Mouse (Mus musculus) left cerebral cortex, postnatal 4 days (tissue): ENCODE measurements around the gene Gp5. TPM values are rescaled to one million over a fixed set of nuclear protein-coding genes. Genes with fewer than 3 reads are reported as not detected.
"Not testable (repeated sequence)": the region's sequence is repeated elsewhere in the genome, so short reads cannot be mapped to it uniquely, and the experiment has no call there.

Experiments used
- DNase-seq: peaks from one replicate; pipeline ENCODE4 v3.0.0-alpha.2; 2022
- intact Hi-C: fragments of 180-260 bp; cut with DNase I; formaldehyde crosslinking; loops from one replicate; pipeline ENCODE4 v1.15.1; 2025
- total RNA-seq, 2 experiments: library from RNA; stranded (reverse); gene quantifications; 2 replicates each; pipeline ENCODE4 v1.2.3; 2021

Gene Gp5
- total RNA-seq, result under 1 TPM; 0.30 to 0.62 TPM

DNA sequence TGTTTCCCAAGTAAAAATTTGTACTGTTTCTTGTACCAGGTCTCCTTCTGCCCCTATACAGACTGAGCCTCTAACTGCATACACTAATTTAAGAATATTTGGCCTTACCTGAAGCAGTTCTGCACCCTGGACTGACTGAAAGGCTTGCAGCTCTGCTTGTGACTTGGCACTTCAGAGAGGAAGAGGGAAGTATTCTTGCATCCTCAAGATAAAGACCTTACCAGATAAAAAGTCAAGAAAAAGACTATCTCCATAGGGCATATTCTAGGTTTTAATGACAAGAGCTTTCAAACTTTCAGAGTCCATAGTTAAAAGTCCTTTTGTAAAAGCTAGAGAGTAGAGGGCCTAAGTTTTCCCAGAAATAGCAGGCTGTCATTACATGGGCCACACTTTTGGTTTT, at the start of gene Gp5:
Gene Gp5 (minus strand): TSS at position 133 of the 400 bp plus-strand sequence.
- DNase-seq, result no peak
- intact Hi-C loops, result loop anchor here (10.0 kb wide), 1 partner anchor 686 kb away; no protein-coding TSS in a partner anchor

DNA sequence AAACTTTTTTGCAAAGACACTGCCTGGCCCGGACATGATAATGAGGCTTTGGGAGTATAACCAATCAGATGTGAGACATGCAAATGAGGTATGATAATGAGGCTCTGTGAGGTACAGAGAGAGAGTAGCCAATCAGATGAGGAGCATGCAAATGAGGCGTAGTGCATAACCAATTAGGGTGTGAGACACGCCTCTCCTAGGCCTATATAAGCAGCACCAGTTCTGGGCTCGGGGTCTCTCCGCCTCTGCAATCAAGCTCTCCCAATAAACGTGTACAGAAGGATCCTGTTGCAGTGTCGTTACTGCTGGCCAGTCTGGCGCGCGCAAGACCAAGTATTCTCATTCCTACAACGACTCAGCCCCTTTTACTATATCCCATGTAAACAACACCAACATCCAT, 42.9 kb upstream of the Gp5 start:
- DNase-seq, intact Hi-C loops: not testable (repeated sequence)

DNA sequence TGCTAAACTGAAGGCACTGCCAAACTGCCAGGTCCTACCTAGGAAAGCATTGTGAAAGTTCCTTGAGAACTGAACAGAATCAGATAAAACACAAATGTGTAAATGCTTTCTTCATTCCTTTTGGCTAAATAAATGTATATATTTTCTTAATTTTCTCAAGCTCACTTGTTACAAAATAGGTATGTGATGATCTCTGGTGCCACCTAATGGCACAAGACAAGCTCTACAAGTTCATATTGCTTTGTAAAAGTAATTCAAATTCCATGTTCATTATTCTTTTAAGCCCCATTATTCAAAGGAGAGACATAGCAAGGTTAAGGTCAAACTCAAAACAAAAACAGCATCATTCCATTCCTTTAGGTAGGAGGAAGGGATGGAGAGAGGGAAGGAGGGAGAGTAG, 3.7 kb upstream of the Gp5 start:
- no peak for DNase-seq
- intact Hi-C loops, result loop anchor here (10.0 kb wide), 1 partner anchor 689 kb away; no protein-coding TSS in a partner anchor

DNA sequence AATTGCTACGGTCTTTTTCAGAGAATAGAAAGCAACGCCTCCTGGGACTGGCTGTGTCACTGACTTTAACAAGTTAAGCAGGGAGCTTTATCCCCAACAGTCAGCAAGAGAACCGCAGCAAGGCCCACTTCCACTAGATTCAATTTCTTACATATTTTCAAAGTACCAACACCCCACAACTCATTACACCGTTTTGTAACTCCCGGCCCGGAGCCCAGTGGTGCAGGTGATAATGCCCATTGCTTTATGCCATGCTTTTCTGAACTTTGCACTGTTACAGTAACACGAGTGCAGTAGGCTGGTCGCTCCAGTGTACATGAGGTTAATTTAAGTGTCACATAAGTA, 436 bp downstream of the Gp5 start:
- DNase-seq, result no peak
- intact Hi-C loops, result loop anchor here (10.0 kb wide), 1 partner anchor 685 kb away; no protein-coding TSS in a partner anchor

DNA sequence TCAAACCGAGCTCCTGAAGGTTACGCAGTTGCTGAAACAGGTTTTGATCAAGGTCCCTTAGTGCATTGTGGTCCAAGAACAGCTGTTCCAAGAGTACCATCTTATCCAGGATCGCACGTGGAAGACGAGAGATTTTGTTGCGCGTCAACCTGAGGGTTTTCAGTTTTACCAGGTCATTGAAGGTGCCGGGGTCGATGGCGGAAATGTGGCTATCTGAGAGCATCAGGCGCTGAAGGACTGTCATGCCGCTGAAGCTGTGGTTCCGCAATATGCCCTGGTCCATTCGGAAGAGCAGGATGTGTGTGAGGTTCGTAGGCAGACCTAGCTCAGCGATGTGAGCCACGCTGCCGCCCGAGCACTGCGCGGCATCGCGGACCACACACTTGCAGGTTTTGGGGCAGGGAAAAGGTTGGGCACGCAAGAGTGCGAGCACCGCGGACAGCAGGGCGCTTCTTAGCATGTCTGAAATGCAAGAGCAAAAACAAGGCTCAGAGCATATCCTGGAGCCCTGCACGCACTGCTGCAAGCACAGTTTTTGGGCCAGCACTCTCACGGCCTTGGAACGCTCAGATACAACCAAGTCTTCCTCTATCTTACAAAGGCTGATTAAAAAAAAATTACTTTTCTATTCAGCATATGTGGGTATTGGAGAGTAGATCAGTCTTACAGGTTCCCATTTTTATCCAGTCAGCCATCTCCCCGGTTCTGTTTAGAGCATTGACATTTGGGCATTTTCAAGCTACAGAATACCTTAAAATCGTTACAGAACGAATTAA, 996 bp downstream of the Gp5 start:
- DNase-seq, result no peak
- intact Hi-C loops, result loop anchor here (10.0 kb wide), 2 partner anchors 55 to 685 kb away; no protein-coding TSS in a partner anchor

DNA sequence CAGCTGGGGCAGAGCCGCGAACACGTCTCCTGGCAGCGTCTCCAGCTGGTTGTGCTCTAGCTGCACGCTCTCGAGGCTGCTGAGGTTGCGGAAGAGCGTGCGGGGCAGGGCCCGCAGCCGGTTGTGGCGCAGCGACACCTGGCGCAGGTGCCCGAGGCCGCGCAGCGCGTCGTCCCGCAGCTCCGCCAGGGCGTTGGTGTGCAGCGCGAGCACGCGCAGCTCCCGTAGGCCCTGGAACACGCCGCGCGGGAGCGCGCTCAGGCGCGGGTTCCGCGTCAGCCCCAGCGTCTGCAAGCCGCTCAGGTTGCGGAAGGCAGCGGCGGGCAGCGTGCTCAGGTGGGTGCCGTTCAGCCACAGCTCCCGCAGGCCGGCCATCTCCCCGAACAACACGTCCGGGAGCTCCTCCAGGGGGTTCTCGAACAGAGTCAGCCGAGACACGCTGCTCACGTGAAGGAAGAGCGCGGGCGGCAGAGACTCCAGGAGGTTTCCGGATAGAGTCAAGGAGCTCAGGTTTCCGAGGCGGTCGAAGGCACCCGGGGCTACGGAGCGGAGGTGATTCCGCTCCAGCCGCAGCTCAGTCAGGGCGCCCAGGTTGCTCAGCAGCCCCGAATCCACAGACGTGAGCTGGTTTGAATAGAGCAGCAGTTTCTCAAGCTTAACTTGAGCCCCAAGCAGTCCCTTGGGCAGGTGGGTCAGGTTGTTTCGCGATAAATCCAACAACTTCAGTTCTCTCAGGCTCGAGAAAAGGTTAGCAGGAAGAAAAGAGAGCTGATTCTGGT, 1.8 kb downstream of the Gp5 start:
- peak; percentile 37 for DNase-seq
- intact Hi-C loops, result loop anchor here (10.0 kb wide), 1 partner anchor 54 kb away; no protein-coding TSS in a partner anchor

DNA sequence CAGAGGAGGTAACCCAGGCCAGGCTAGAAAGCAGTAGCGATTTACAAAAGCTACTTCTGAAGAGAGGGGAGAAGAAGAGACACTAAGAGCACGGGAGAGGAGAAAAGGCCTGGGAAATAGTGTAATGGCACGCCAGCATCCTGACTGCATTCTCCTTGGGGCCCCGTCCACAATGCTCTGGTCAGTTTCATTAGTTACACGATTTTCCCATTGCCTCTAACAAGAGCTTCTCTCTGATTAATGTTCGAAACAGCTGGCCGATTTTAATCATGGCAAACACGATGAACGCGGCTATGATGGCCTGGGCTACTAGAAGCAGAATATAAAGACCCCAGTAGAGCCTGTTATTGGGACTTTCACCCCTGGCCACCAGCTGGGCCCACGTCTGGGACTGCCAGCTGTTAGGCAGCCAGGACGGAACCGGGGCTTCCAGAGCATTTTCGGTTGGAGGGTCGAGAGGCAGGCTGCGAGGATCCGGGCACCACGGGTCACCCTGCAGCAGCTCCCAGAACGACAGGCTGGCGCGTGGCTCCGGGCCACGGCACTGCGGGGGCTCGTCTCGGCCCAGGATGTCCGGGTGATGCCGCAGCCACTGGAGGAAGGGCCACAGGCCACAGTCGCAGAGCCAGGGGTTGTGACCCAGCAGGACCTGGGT, 2.5 kb downstream of the Gp5 start:
- DNase-seq, result no peak
- intact Hi-C loops, result loop anchor here (10.0 kb wide), 1 partner anchor 53 kb away; no protein-coding TSS in a partner anchor

DNA sequence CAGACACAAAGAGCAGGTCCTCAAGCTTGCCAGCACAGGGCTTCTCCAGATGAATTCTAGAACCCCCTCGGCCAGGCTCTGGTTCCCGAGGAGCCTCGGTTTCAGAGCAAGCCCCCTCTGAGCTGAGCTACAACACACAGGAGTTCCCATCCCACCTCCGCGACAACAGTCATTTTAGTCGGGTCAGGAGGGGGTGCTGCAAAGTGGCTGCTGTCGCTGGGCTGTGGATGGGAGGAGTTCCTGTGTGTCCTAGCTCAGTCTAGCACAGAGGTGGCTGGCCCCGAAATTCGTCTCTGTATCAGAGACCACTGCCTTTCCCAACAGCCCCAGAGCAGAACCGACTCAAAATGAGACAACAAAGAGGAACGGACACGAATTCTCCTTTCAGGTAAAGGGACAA, 3.3 kb downstream of the Gp5 start:
- intact Hi-C loops, result loop anchor here (10.0 kb wide), 1 partner anchor 53 kb away; no protein-coding TSS in a partner anchor
- no peak for DNase-seq

DNA sequence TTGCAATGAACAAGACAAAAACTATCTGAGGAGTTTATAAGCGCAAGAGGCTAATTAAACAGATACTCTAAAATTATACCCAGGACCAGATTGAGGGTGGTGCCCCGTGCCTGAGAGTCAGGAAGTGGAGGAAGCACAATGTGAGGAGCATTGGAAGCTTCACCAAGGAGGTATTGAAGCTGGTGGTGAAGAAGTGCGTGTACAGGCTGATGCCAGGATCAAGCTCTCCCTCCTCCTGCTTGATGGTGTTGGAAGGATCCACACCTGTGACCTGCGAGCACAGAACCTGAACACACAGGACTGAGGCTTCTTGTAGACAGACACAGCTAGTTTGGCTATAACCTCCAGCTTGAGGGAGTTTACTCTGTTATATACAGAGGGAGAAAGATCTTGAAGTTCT, 4.5 kb downstream of the Gp5 start:
- DNase-seq, result no peak
- intact Hi-C loops, result loop anchor here (10.0 kb wide), 1 partner anchor 51 kb away; no protein-coding TSS in a partner anchor

DNA sequence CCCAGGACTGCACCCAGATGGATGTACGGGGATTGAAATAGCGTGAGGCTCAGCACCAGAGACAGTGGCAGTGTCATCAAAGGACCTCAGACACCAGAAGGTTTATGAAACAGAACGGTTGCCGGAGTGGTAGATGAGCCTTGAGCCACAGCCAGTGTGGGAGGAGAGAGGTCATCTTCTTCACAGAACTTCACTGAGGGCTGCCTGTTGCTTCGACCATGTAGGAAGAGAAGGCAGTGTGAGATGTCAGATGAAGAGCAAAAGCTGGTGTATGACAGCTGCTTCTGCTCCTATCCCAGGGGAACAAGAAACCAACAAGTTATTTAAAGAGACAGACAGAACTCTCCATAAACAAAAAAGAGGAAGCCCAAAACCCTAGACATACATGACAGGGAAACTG, 6.3 kb downstream of the Gp5 start:
- no peak for DNase-seq
- intact Hi-C loops, result loop anchor here (10.0 kb wide), 1 partner anchor 49 kb away; no protein-coding TSS in a partner anchor

DNA sequence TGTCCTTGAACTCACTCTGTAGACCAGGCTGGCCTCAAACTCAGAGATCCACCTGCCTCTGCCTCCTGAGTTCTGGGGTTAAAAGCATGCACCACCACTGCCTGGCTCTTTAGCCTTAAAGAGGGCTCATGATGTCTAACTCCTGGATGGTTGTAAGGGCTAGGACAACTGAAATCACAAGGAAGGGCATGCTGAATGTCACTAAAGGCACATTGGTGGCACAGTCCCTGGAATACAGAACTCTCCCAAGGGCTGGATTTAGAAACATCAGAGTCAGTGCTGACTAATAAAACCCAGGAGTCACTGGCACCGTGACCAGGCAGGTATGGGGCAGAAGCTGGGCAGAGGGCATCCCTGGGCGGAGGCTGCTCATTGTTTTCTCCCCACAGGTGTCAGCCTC, 7.2 kb downstream of the Gp5 start:
- intact Hi-C loops, result loop anchor here (10.0 kb wide), 1 partner anchor 49 kb away; no protein-coding TSS in a partner anchor

DNA sequence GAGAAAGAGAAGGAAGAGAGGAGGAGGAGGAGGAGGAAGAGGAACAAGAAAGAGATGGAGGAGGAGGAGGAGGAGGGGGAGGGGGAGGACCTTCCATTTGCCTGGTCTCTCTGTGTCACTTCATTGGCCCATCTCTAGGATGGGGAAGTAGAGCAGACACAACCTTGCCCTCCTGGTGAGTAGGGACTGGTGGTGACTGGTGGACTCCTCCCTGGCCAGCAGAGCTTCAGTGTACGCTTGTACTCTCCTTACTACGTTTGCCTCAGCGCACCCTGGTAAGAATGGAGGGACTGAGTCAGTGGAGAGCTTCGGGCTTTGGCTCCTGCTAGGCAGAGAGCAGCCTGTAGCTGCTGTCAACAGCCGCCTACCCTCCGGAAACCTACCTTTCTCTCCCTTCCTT, 7.9 kb downstream of the Gp5 start:
- DNase-seq, result no peak
- intact Hi-C loops, result loop anchor here (10.0 kb wide), 1 partner anchor 48 kb away; no protein-coding TSS in a partner anchor

More for the DNA sequence above, 7.2 kb downstream of the Gp5 start:
- DNase-seq, result no peak

DNA sequence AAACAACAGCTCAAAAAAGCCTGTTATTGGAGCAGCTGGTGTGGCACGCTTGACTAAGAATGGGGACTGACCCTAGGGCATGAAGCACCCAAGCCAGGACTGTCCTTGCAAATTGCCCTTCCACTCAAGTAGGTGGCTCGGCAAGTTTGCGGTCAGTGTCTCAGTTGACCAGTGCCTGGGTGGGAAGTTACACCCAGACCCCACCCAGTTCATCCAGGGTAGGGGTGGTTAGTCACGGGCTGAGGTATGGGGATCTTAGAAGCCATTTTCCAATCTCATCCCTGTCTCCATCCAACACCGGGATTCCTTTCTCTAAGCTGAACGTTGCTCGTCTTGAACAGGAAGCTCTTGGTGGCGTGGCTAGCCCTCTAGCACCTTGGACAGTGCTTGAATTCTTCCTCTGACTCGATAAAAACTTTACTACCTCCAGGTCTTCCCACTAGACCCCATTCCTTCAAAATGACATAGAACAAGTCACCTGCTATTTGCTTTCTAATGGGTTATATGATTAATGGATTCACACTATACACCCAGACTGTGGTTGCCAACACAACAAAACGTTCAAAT, 10.8 kb downstream of the Gp5 start:
- DNase-seq, result no peak
- intact Hi-C loops, result loop anchor here (10.0 kb wide), 1 partner anchor 45 kb away; no protein-coding TSS in a partner anchor

DNA sequence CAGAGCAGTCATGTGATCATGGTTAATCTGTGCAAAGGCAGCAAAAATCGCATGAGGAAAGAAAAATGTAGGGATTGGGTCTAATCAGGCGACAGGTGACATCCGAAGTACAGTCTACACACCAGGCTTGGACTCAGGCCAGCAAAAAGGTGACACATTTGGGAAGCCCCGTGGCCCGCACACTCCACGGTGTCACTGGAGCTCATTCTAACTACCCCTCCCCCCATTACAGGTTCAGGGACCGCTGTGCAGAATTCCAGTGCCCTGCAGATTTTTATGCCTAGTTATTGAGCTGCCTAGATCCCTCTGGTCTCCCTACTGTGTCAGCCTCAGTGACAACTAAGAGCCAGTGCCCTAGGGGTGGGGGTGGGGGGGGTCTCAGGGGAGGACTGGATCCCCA, 13.1 kb downstream of the Gp5 start:
- intact Hi-C loops, result no loop called here
- no peak for DNase-seq

DNA sequence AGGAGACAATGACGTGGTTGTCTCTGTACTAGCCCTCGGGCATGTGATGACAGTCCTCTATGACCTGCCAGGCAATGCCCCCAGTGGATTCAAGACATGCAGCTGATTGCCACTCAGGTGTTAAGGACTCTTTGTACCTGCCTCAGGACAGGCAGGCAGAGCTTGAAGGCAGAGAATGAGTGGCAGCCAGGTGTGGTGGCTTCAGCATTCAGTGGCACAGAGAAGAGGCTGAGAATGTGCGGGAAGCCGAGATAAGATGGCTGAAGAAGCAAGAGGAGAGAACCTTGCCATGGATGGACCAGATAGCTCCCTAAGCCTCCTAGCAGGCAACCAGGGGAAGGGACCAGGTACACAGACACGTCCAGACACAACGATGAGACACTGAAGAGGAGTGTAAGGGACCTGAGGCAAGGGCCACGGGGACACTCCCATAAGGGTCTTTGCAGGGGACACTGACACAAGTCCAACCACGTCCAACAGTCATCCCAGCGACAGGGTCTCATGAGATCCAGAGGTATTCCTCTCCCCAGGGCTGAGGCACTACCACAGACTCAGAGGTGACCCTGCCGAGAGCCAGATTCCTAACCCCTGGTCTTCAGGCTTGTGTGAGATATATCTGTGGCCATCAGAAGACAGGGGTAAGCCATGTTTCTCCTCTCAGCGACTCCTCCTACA, 13.8 kb downstream of the Gp5 start:
- intact Hi-C loops, result no loop called here
- DNase-seq, result no peak

DNA sequence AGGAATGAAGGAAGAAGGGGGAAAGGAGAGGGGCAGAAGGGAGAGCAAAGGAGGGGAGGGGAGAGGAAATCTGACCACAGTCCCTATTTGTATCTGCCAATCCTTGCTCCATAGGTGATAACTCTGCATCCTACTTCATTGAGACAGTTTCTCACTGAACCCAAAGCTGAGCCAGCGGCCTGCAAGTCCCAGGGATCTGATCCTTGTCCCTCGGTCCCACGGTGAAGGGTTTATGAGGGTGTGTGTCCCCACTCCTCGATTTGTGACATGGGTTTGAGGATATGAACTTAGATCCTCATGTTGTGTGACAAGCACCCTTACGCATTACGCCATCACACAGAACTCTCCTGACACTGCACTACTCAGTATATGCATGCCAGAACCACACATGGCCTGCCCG, 15.5 kb downstream of the Gp5 start:
- intact Hi-C loops, result no loop called here
- DNase-seq, result no peak

DNA sequence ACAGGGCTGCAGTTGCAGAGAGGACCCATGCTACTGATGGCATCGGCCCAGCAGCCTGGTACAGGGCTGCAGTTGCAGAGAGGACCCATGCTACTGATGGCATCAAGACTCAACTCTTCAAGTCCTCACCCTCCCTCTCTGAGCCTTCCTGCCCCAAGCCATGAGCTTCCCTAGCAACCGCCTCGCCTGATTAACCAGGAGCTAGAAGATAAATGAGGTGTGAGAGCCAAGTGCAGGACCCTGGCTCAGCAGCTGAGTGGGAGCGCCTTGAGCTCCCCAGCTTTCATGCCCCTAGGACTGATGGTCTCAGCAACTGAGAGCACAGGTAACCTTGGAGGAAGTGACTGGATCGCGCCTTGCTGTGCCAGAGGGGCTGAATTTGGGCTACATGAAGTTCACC, 20.1 kb downstream of the Gp5 start:
- intact Hi-C loops, result no loop called here
- peak; percentile 54 for DNase-seq

DNA sequence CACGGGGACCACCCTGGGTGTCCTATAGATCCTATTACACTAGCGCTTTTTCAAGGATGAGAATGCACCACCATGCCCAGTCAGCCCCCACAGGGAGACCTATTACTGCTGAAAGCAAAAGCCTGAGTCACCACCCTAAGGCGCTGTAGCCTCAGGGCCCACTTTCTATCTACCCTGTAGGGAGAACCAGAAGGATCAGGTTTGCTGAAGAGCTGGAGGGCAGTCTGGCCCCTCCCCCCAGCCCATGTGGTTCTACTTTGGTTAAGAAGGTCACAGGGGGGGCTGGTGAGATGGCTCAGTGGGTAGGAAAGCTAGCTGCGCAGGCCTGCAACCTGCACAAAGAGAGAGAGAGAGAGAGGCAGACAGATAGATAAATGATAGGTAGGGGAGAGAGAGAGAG, 24.9 kb downstream of the Gp5 start:
- intact Hi-C loops, result no loop called here

DNA sequence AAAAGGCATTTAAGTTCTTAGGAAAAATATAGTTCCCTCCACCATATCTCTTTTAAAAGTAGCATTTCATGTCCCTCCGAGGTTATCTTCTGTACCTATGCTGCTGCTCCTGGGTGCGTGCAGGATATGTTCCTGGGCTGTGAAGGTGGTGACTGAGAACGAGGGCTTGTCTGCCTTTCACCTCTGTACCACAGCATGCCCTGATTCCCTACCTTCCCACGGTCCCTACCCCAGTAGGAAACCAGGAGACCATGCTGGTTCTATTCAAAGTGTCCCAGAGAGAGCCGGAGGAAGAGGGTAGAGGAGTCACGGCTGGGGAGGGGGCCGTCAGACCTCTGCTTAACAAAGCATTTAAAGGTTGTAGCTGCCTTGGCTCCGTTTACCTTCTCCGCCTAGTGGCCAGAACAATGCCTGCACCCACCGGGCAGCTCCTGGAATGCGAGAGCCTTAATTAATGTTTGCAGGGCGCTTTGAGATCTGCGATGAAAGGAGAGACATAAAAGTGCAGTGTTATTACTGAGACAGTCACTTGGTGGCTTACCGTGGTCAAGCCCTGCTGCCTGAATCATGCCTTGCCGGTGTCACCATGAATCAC, 26.7 kb downstream of the Gp5 start:
- peak; percentile 46 for DNase-seq

More for the DNA sequence above, 24.9 kb downstream of the Gp5 start:
- no peak for DNase-seq

More for the DNA sequence above, 26.7 kb downstream of the Gp5 start:
- intact Hi-C loops, result no loop called here
